Mouse (Mus musculus) testis, postnatal 14 days (tissue): ENCODE results near the gene Sertad4.

Experiments used
- DNase-seq: peaks from one replicate; pipeline ENCODE4 v3.0.0; 2021; ENCODE audit warnings: low spot score

Sertad4 gene

DNA sequence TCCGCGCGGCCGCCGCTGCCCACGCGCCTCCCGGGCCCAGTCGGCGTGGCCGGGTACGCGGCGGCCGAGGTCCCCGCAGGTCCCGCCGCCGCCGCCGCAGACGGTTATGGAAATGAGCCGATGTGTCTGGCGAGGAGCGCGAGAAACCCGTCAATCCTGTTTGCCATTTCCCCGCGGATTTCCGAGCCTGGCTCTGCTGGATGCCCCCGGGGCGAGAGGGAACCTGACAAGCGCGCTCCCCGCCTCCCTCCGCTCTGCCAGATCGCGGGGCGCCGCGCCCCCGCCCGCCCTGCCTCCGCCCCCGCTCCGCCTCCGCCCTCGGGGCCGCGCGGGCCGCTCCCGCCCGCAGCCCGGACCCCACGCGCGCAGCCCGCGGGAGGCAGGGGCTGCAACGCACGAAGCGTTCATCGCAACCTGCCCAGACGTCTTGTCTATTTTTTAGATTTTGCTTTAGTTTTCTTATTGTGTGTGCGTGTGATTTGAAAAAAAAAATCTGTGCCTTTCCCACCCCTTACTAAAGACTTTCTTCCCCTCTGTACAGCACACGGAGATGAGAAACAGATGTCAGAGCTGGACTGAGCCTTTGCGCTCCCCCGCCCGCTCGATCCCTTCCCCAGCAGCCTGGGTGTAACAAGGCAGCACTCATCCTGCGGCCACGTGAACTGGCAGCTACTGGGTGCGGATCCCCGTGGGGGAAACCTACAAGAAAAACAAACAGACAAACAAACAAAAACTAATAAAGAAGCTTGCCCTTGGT is at the start of gene Sertad4:
Gene Sertad4 (minus strand): TSS at position 283 of the 757 bp plus-strand sequence.
- DNase-seq, result peak; percentile 72

DNA sequence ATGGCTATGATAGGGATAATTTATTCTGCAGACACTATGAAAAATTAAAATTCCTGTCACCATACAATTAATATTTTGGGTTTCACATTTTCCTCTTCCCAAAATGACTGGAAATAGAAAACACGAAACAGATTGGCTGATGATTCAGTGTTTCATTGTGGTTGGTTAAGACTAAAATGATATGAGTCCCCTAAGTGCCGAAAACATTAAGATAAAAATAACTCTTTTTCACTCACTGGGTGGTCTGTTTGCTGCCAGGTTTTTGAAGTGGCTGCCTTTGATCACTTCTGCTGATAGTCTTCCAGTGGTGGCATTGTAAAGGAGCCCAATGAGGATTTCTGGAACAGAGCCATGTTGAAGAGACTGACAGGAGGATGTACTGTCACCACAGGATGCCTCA is 46.0 kb upstream of the Sertad4 start:
- DNase-seq, result no peak

DNA sequence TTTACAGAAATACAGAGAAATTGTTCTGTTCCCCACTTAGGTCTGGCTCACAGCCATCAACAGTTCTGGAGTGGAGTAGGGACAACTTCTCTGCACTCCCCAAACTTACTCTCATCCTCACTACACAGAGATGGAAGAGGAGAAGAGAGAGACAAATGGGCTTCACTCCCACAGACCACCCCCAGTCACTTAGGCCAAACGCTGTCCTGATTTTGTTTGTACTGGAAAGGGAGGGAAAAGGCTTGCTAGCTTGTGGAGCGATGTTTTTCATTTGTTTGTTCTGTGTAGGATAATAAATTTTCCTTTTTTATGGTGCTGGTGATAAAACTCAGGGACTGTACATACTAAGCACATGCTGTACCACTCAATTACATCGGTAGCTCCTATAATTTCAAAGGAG is 45.4 kb upstream of the Sertad4 start:
- no peak for DNase-seq

DNA sequence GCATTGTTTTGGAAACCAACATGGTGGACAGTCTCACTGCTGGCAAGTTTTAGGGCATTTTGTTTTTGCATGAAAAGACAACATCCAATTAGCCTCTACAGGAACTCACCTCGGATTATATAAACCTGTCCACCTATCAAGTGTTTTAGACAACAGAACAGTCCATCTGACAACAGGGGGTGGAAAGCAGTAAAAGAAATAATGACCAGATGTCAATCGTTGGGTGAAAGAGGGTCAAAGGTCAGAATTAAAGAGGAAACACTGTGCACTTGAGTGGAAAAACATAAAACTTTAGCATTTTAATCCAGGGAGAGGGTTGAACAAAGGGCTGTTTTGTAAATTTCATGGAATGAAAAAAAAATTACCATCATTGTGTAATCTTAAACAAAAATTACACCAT is 43.2 kb upstream of the Sertad4 start:
- no peak for DNase-seq

DNA sequence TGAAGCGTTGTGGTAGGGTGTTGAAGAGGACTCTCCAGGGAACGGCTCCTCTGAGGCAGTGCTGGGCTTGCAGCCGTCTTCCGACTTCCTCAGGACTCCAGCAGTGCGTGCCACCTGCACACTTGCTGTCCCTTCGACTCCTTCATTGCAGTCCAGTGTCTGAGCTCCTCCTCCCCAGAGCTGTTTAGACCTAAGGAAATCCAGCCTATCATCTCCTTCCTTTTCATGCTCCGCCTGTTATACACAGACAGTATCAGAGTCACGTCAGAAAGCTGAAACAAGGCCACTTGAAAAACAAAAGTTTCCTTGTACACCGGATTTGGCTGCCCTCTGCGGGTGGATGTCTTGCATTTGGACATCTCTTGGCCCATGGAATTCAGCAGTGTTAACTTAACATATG is 41.7 kb upstream of the Sertad4 start:
- peak; percentile 12 for DNase-seq

DNA sequence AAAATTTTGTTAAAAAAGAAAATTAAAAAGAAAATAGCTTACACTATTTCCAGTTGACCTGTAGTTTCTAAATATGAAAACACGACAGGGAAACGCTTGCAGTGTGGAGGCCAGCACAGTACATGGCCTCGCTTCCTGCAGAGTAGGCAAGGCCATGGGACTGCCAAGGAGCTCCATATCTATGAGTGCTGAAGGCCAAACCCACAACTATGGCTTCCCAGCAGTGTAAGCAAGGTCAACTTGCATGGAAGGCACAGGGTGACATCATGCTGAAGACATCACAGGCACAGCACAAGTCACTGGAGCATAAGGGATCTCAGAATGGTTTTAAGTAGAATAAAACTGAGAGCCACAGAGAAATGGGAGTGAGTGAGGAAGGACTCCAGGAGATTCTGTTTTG is 40.5 kb upstream of the Sertad4 start:
- peak; percentile 35 for DNase-seq

DNA sequence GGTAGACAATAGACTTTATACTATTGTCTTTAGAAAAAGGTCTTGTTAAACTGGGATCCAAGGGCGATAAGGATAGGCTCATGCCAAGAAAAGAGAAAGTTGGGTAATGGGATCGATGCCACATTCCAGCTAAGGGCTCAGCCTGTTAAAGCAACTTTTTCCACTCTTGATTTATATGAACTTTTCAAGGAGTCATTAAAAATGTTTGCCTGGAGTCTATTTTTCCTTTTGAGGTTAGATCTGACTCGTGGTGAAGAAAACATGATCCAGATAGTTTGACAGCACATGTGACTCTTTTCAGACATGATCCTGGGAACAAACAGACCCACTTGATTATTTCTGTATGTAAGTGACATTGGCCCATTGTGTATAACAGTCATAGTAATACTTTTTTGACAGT is 35.2 kb upstream of the Sertad4 start:
- DNase-seq, result no peak

DNA sequence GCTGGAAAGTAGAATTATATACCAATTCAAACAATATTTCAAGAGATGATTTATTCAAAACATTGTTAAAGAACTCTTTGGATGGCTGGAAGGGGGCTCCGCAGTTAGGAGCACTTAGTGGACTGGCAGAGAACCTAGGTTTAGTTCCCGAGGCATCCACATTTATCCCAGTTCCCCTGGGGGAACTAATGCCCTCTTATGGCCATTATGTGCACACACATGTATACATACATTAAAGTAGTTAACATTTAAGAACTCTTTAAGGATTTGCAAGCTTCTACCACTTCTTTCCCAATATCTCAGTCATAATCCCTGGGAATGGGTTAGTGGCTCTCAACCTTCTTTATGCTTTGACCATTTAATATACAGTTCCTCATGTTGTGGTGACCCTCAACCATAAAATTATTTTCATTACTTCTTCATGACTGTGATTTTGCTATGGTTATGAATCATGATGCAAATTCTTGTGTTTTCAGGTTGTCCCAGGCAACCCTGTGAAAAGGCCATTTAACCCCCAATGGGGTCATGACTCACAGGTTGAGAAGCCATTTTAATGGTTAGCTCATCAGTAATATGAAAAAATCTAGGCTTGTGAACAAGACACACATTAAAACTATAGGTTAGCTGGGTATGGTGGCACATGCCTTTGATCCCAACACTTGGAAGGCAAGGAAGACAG is 27.2 kb upstream of the Sertad4 start:
- DNase-seq, result no peak

DNA sequence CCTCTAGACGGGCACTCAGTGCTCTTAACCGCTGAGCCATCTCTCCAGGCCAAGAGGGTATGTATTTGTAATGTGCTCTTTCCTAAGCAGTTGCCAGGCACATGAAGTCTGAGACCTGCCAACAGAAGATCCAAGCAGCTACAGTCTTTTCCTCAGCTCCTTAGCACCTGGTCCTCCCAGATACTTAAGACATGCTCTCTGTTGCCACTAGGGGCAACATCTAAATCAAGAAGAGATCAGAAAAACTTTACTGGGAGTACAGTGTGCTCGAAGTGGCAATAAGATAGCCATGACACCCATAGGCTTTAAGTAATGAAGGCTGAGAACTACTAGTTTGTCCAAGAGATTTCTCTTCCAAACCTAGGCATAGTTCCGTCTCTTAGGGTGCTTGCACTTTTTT is 24.6 kb upstream of the Sertad4 start:
- no peak for DNase-seq

DNA sequence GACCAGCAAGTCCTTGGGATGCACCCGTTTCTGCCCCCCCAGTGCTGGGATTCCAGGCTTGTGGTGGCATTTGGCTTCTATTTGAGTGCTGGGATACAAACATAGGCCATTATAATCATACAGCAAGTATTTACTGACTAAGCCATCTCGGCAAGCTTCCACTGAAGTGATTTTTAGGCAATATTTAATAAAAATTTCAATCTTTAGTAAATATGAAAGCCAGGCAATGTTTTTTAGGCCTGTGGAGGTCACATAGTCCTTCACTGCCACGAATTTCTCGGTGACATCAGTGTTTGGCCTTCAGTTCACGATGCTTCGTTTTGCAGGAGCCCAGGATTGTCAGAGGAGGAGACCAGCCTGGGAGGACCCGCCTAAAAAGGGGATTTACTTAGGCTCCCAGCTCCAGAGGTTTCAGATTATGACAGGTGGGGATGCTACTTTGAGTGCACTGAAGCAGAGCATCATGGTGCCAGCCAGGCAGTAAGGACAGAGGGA is 23.6 kb upstream of the Sertad4 start:
- DNase-seq, result no peak

DNA sequence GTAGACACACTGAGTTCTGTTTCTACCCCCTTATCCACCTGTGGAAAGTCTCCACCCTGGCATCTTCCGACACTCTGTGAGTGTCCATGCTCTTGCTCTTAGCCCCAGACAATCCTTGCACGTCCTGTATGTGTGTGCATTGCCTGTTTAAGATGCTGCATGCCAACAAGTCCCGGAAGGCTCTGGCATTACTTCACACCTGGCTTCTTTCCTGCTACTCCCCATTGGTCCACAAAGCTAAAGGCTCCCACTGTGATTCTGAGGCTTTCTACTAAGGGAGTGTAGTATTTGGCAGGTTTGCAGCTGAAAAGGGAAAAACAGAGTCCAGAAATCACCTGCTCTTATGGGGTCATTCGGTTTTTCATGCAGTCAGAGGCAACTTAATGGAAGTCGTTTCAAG is 17.3 kb upstream of the Sertad4 start:
- DNase-seq, result no peak

DNA sequence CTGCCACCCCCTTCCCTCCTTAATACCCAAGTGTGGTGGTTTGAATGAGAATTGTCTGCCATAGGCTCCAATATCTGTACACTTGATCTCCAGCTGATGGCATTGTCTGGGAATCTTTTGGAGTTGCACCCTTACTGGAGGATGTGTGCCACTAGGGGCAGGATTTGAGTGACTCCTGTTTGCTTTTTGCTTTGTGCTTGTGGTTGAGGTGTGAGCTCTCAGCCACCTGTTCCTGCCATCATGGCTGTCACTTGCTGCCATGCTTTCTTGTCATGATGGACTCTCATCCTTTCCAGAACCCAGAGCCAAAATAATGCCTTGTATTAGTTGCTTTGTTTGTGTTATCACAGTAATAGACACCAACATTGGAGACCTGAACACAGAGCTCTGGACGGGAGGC is 14.2 kb upstream of the Sertad4 start:
- no peak for DNase-seq

DNA sequence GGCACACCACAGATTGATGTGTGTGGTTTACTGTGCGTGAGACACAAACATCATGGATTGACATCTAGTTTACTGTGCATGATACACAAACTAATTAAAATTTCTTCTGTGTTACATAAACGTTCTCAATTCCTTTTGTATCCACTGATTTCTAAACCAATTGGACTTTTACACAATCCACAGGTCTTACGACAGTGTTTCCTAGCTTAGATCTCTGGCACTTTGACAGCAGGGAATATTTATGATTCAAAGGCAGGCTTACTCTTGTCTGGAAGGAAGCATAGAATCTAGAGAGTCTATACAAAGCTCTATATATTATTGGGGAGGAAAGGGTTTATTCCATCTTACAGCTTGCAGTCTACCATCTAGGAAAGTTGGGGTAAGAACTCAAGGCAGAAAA is 8.9 kb upstream of the Sertad4 start:
- no peak for DNase-seq

DNA sequence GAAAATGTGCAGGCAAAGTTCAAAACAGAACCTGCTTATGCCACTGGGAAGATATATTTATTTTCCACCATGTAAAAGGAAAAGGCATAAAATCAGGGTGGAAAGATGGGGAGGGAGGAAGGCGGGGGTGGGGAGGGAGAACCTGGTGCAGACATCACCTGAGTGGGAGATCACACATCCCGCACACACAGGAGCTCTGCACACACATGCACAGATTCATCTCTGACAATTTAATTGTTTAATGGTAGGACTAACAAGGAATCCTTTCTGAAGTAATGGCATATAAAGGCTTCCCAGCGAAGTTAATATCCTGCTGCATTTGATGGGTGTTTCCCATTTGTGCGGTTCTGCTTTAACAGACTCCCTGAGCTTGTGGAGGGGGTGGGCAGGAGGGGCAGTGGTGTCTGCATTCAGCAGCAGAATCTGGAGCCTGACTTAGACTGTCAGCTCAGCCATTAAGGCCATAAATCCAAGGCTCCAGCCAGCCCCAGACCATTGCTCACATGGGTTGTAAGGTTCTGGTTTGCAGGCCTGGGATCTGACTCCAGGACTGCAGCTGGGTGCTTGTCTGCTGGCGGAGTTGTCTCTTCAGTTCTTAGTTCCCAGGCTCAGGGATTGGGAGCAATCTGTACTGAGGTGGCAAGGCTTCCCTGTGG is 5.9 kb upstream of the Sertad4 start:
- DNase-seq, result no peak

DNA sequence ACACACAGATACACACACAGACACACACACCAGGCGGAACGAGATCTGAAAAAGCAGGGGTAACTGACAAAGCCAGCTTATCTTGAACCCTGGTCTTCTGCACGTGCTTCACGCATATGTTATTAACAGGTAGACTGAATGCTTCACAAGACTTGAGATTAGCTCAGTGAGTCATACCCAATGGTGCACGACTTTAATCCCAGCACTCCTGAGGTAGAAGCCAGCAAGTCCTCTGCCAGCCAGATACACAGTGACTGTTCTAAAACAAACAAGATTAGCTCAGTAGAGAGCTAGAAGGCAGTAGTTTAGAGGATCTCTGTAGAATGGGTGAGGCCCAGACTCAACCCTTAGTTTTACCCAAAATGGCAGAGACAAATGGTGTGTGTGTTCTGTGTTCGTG is 4.7 kb upstream of the Sertad4 start:
- no peak for DNase-seq

DNA sequence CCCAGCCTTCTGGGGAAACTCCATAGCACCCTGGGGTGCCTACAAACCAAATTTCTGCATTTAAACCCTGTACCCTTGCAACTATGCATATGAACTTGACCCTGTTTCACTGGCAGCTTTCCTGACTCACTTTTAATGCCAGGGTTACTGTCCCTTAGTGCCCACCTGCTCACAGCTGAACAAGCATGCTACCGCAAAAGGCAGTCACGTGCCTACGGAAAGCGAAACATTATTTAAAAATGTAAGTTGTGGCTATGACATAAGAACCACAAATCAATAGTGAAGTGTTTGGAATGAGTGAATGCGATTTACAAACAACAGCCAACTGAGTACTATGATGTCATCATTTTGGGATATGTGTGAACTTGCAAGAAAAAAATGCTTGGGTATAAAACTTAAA is 2.0 kb upstream of the Sertad4 start:
- DNase-seq, result no peak

DNA sequence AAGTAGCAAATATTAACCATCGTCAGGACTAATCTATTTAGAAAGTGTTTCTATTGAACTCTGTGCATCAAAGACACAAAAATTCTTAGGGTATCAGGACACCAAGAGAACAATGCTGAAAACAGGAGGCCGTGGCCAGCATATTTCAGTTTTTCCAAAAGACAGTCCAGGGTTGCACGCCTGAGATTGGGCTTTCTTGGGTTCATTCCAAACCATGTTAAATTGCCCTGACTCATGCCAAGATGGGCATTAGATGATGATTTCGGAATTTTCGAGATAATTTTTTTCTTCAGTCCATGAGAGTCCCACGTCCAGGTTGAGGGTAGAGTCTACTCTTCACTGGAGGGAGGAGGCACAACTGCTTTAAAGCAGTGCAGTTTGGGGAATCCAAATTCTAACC is 1.4 kb upstream of the Sertad4 start:
- DNase-seq, result no peak

DNA sequence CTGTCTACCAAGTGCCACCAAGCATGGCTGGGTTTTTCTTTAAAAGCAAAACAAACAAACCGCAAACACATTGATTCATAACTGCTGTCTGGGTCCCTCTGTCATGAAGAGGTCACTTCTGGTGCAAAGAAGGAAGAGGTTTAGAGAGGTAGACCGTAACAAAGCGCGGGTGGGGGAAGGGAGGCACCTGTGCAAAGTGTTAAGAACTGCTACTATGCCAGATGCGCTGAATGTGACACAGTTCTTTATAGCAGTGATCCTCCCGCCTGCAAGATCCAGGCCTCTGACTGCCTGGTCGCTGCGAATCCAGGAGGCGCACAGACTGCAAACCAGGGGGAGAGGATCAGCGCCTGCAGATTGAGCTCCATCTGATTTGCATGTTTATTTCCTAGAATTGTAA is 855 bp upstream of the Sertad4 start:
- DNase-seq, result peak; percentile 46

DNA sequence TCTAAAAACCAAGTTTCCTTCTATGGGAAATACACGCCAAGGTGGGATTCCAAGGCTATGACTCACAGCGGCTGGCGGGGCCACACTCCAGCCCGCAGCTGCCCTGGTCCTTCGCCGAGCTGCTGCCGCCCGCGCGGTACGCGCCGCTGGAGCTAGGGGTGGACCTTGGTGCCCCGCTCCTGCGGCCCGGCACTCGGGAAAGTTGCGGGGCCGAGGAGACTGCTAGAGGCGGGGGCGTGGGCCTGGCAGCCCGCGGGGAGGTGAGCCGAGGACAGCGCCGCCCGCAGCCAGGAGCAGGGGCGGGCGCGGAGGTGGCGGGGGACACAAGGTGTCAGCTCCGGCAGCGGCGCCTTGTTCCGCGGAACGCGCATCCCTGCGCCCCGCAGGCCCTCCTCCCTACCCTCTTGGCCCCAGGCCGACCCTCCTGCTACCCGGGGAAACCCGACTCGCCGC is 711 bp downstream of the Sertad4 start:
- DNase-seq, result peak; percentile 59

DNA sequence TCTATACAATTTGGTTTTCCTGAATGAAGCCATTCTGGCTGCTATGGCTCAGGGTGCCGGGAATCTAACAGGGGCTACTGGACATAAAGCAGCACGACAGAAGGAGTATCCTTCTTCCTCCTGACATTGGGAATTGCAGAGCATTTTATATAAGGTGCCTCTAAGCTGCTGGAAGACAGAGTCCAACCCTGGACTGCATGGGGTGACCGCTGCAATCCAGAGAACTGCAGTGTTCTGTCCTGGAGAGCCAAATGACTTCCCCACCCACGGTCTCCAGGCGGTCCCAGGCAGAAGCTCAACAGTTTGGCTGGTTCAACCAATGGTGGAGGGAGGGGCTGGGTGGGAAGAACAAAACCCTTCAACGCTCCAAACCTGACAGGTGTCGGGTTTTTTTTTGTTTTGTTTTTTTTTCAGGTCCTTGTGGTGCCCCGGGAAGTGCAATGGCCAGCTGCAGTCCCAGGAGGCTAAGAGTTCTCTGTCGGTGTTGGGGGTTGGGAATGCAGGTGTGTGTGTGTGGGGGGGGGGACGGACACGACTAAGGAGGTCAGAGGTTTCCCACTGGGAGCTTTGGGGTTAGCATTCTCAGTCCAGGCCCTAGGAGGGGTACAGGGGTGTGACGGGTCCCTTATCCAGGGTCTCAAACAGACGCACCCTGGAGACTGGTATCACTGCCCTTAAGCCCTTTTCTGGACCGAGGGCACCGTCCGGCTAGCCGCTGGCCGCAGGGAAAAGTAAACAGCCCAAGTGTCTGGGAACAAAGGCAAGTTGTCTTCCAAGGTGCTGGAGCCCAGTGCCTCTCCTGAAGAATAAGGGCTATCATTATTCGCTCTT is 1.4 kb downstream of the Sertad4 start:
- no peak for DNase-seq

DNA sequence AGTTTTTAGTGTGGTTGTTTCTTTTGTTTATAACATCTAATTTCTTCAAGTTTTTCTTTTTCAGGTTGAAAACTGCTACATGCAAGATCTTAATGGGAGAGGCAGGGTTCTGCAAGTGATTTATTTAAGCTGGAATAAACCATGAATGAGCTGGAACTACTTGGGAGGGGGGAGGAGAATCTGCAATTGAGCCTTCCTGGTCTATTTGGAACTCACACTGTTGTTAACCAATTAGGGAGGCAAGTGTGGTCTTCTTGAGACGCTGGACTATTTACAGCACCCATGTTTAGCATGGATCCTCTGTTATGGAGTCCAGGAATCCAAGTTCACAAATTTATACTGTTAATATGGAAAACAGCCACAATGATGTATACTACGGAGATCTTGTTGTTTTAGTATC is 2.1 kb downstream of the Sertad4 start:
- no peak for DNase-seq

DNA sequence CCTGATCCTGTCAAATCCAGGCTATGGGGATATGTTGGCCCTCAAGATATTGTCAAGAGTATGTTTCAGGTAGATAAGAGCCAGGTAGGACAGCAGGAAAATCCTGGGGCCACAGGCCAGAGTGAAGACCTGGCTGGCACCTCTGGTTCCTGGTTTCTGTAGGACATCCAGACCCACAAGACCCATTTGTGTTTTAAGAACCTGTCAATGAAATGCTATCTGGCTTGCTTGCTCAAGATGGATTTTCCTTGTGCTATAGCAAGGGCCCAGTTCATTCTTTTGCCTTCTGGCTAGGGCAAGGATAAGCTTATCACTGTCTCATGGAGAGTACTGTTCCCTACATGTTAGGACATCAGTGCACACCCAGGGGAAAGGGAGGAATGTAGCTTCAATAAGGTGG is 3.5 kb downstream of the Sertad4 start:
- no peak for DNase-seq
